Mouse (Mus musculus) stomach, postnatal 0 days (tissue): ENCODE data around the gene Slc32a1.

Experiments used
- CTCF ChIP-seq: IDR thresholded peaks from 2 replicates; pipeline ENCODE4 v1.5.1; 2016; ENCODE audit warnings: antibody characterized with exemption, low read depth, mild to moderate bottlenecking, moderate library complexity
- EP300 ChIP-seq: optimal IDR thresholded peaks from 2 replicates; pipeline ENCODE3; 2016; ENCODE audit warnings: antibody characterized with exemption

DNA sequence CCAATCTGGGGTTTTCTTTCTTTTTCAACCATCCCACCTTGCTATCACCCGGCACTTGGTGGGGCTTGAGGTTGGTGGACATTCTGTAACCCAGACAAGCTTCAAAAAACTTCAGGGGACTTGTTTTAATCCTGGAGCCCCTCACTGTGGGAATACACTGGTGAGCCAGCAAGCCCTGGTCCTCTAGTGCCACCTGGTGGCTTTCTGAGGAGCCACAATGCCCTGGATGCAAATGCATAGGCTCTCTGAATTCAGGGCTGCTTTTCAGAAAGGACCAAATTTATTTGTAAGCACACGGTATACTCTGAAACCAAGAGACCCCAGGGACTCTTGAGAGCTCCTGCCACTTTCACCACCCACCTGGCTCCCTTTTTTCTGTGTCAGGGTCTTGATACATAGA lies 31.3 kb downstream of the Slc32a1 start:
- TF ChIP-seq EP300 (no peak), CTCF (peak; percentile 90)
